Mouse (Mus musculus) hindbrain, embryonic 13.5 days (tissue): ENCODE results near the gene Cirbp. TPM values are rescaled to one million over a fixed set of nuclear protein-coding genes. Genes with fewer than 3 reads are reported as not detected.
A peak's percentile ranks its signal among the peaks of the same experiment; 100 is the strongest.
"Not testable (repeated sequence)": the region's sequence is repeated elsewhere in the genome, so short reads cannot be mapped to it uniquely, and the experiment has no call there.

Source experiments
- ATAC-seq: fragments of 200-750 bp; cut with Nextera tagmentation; 2 replicates; pipeline ENCODE4 v1.8.0; 2017; ENCODE audit warnings: moderate TSS enrichment; ENCODE audit not compliant: low FRiP score
- H3K27ac ChIP-seq: fragments of 300-500 bp; sonication (generic); 2 replicates; pipeline ENCODE4 v1.5.1; 2015; ENCODE audit warnings: inconsistent platforms, mild to moderate bottlenecking, moderate library complexity
- H3K27me3 ChIP-seq: fragments of 300-500 bp; sonication (generic); 2 replicates; pipeline ENCODE4 v1.6.1; 2015; ENCODE audit warnings: mild to moderate bottlenecking, inconsistent platforms
- H3K36me3 ChIP-seq: fragments of 300-500 bp; sonication (generic); 2 replicates; pipeline ENCODE4 v1.6.1; 2015; ENCODE audit warnings: mild to moderate bottlenecking, inconsistent platforms
- H3K4me1 ChIP-seq: fragments of 300-500 bp; sonication (generic); replicated peaks from 2 replicates; pipeline ENCODE4 v1.6.1; 2015; ENCODE audit warnings: inconsistent platforms
- H3K4me2 ChIP-seq: fragments of 300-500 bp; sonication (generic); 2 replicates; pipeline ENCODE4 v1.6.1; 2015; ENCODE audit warnings: inconsistent platforms, mild to moderate bottlenecking, moderate library complexity
- H3K4me3 ChIP-seq: fragments of 300-500 bp; sonication (generic); 2 replicates; pipeline ENCODE4 v1.5.1; 2015; ENCODE audit warnings: mild to moderate bottlenecking, inconsistent platforms
- H3K9ac ChIP-seq: fragments of 300-500 bp; sonication (generic); 2 replicates; pipeline ENCODE4 v1.6.1; 2015; ENCODE audit warnings: mild to moderate bottlenecking, inconsistent platforms
- H3K9me3 ChIP-seq: fragments of 300-500 bp; sonication (generic); 2 replicates; pipeline ENCODE4 v1.6.1; 2016; ENCODE audit warnings: inconsistent platforms
- WGBS: fragments of 180-500 bp; shearing (Covaris S2); methylation state at CpG from one replicate; pipeline ENCODE4 v1.1.7; 2015; 5-methylcytosine and 5-hydroxymethylcytosine counted together
- polyA plus RNA-seq: library from polyadenylated mRNA; unstranded; fragments of >200 nt; fragmentation: Nextera tagmentation; extraction: Ambion mirVana; gene quantifications from 2 replicates; pipeline ENCODE4 v1.2.1, GENCODE M21; 2015

Gene Cirbp
- polyA plus RNA-seq, 1 experiment from 2014 or later: 364 TPM

- Histone ChIP-seq H3K9me3 (no peaks in the 10 kb centered on the region), H3K36me3 (no peaks in the 10 kb centered on the region), H3K4me2 (no peak overlapping the region), H3K27me3 (0 out of 2 replicates have a peak, but pooled peaks cover 7% of the 10 kb centered on the region), H3K4me1 (peaks cover 8% of the 10 kb centered on the region; the same call in 1 of the 2 replicates), H3K27ac (no peak overlapping the region), H3K4me3 (no peak overlapping the region), H3K9ac (peak overlapping the region; percentile 39; the same call in 1 of the 2 replicates)
- ATAC-seq: no peak
- WGBS: 46% methylated on average over 33 of the region's 33 CpGs
These were observed 31.2 kb downstream of the Cirbp start for GRCm38 (mm10) chr10:80196778-80197581.

DNA sequence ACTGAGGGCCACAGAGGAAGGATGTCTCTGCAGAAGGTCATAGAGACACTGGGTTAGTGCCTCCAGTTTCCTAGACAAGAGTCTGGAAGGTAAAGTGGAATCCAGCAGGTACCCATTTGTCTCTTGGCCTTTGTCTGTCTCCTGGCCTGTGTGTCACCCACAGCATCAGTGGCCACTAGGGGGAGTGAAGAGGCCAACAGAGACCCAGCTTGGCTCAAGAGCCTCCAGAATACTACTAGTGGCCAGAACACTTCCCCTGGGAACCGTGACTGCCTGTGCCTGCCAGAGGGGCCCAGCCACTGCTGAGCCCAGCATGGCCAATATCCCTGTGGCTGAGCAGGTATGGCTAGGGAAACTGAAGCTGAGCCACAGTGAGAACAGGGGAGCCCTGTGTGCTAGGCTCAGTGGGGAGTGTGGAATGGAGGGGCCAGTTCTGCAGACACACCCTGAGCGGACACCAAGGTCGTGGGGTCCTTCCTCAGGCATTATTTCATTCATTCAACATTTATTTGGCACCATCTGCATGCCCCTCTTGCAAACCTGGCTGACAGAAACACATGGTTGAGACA lies 33.7 kb downstream of the Cirbp start:
- Histone ChIP-seq H3K27ac (no peak overlapping the region), H3K27me3 (0 out of 2 replicates have a peak, but pooled peaks cover 4% of the 10 kb centered on the region), H3K4me1 (peaks cover 14% of the 10 kb centered on the region), H3K4me3 (no peak overlapping the region), H3K9ac (no peak overlapping the region), H3K9me3 (no peaks in the 10 kb centered on the region), H3K36me3 (no peaks in the 10 kb centered on the region), H3K4me2 (no peak overlapping the region)
- 60% methylated on average over 3 of the region's 3 CpGs for WGBS
- peak; percentile 34; the same call in 1 of the 2 replicates for ATAC-seq

DNA sequence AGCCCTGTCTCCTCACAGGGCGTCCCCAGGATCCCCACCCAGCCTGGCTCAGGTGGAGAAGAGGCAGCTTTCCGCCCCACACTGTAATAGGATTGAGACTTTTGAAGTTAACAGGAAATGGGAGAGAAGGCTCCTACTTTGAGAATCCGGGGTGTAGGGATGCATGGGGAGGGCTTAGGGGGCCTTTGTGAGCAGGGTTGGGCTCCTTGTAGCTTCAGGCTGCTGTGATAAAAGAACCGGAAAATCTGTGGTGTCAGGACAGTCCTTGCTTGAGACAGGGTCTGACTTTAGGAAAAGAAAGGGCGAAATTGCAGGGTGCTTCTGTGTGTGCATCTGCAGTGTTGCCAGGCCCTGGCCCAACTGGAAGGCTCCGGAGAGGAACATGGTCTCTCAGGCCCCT lies 34.7 kb downstream of the Cirbp start:
- peaks cover 11% of the 10 kb centered on the region for H3K4me1 ChIP-seq
- H3K4me2 ChIP-seq: no peak overlapping the region
- no peaks in the 10 kb centered on the region for H3K9me3 ChIP-seq
- H3K27ac ChIP-seq: no peak overlapping the region
- H3K27me3 ChIP-seq: 0 out of 2 replicates have a peak, but pooled peaks cover 4% of the 10 kb centered on the region
- 74% methylated on average over 6 of the region's 6 CpGs for WGBS
- H3K36me3 ChIP-seq: no peaks in the 10 kb centered on the region
- no peak for ATAC-seq
- no peak overlapping the region for H3K9ac ChIP-seq
- H3K4me3 ChIP-seq: no peak overlapping the region

GRCm38 (mm10) chr10:80204055-80204454 lies 38.3 kb downstream of the Cirbp start:
- no peak overlapping the region for H3K4me3 ChIP-seq
- no peak for ATAC-seq
- H3K27ac ChIP-seq: no peak overlapping the region
- H3K27me3 ChIP-seq: 0 out of 2 replicates have a peak, but pooled peaks cover 3% of the 10 kb centered on the region
- peak overlapping the region; percentile 20; the same call in 1 of the 2 replicates for H3K9ac ChIP-seq
- H3K36me3 ChIP-seq: no peaks in the 10 kb centered on the region
- no peaks in the 10 kb centered on the region for H3K9me3 ChIP-seq
- H3K4me1 ChIP-seq: peaks cover 28% of the 10 kb centered on the region
- H3K4me2 ChIP-seq: no peak overlapping the region
- 8% methylated on average over 7 of the region's 7 CpGs for WGBS

GRCm38 (mm10) chr10:80207201-80207600 lies 41.4 kb downstream of the Cirbp start:
- 41% methylated on average over 1 of the region's 1 CpGs for WGBS
- no peak for ATAC-seq
- H3K27me3 ChIP-seq: 0 out of 2 replicates have a peak, but pooled peaks cover 3% of the 10 kb centered on the region
- H3K4me2 ChIP-seq: no peak overlapping the region
- no peak overlapping the region for H3K4me3 ChIP-seq
- peaks cover 29% of the 10 kb centered on the region for H3K4me1 ChIP-seq
- no peak overlapping the region for H3K27ac ChIP-seq
- no peaks in the 10 kb centered on the region for H3K36me3 ChIP-seq
- H3K9ac ChIP-seq: no peak overlapping the region; the same call in 1 of the 2 replicates
- no peaks in the 10 kb centered on the region for H3K9me3 ChIP-seq

GRCm38 (mm10) chr10:80207676-80208075 lies 41.9 kb downstream of the Cirbp start:
- Histone ChIP-seq H3K27ac (no peak overlapping the region; the same call in 1 of the 2 replicates), H3K9me3 (no peaks in the 10 kb centered on the region), H3K4me2 (no peak overlapping the region), H3K27me3 (0 out of 2 replicates have a peak, but pooled peaks cover 3% of the 10 kb centered on the region), H3K4me3 (no peak overlapping the region), H3K4me1 (peaks cover 29% of the 10 kb centered on the region), H3K36me3 (no peaks in the 10 kb centered on the region), H3K9ac (no peak overlapping the region; the same call in 1 of the 2 replicates)
- 29% methylated on average over 10 of the region's 10 CpGs for WGBS
- no peak for ATAC-seq

- Histone ChIP-seq H3K4me2 (no peak overlapping the region; the same call in 1 of the 2 replicates), H3K4me3 (no peak overlapping the region), H3K9ac (peak overlapping the region; percentile 66), H3K27ac (peak overlapping the region; percentile 90), H3K4me1 (peaks cover 29% of the 10 kb centered on the region), H3K9me3 (no peaks in the 10 kb centered on the region), H3K36me3 (no peaks in the 10 kb centered on the region), H3K27me3 (0 out of 2 replicates have a peak, but pooled peaks cover 3% of the 10 kb centered on the region)
- 58% methylated on average over 4 of the region's 4 CpGs for WGBS
- ATAC-seq: no peak
These were observed 42.5 kb downstream of the Cirbp start for GRCm38 (mm10) chr10:80208248-80208647.

GRCm38 (mm10) chr10:80208841-80209371 lies 43.1 kb downstream of the Cirbp start:
- 3% methylated on average over 24 of the region's 24 CpGs for WGBS
- Histone ChIP-seq H3K9ac (peak overlapping the region; percentile 66), H3K4me3 (peak overlapping the region; percentile 18; the same call in 1 of the 2 replicates), H3K36me3 (no peaks in the 10 kb centered on the region), H3K27me3 (0 out of 2 replicates have a peak, but pooled peaks cover 3% of the 10 kb centered on the region), H3K4me1 (peaks cover 27% of the 10 kb centered on the region), H3K9me3 (no peaks in the 10 kb centered on the region), H3K27ac (peak overlapping the region; percentile 90), H3K4me2 (peak overlapping the region; percentile 41)
- peak; percentile 70 for ATAC-seq

DNA sequence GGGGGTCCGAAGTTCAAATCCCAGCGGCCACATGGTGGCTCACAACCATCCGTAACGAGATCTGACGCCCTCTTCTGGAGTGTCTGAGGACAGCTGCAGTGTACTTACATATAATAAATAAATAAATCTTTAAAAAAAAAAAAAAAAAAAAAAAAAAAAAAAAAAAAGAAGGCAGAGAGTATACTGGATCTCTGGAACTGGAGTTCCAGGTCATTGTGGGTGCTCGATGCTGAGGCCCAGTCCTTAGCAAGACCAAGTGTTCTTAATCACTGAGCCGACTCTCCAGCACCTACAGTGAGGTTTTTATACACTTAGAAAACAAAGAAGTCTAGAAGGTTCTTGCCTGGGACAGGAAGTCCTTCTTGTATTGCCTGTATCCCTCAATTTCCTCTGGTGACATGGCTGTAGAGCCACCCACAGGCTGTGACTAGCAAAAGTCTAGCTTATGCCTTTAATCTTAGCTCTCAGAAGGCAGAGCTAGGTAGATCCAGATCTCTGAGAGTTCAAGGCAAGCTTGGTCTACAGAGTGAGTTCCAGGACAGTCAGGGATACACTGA lies 45.8 kb downstream of the Cirbp start:
- peaks cover 30% of the 10 kb centered on the region for H3K4me1 ChIP-seq
- not testable (repeated sequence) for H3K9me3 ChIP-seq, H3K36me3 ChIP-seq, H3K4me2 ChIP-seq, H3K27me3 ChIP-seq, H3K4me3 ChIP-seq, H3K9ac ChIP-seq, H3K27ac ChIP-seq, ATAC-seq
- 78% methylated on average over 6 of the region's 7 CpGs for WGBS

DNA sequence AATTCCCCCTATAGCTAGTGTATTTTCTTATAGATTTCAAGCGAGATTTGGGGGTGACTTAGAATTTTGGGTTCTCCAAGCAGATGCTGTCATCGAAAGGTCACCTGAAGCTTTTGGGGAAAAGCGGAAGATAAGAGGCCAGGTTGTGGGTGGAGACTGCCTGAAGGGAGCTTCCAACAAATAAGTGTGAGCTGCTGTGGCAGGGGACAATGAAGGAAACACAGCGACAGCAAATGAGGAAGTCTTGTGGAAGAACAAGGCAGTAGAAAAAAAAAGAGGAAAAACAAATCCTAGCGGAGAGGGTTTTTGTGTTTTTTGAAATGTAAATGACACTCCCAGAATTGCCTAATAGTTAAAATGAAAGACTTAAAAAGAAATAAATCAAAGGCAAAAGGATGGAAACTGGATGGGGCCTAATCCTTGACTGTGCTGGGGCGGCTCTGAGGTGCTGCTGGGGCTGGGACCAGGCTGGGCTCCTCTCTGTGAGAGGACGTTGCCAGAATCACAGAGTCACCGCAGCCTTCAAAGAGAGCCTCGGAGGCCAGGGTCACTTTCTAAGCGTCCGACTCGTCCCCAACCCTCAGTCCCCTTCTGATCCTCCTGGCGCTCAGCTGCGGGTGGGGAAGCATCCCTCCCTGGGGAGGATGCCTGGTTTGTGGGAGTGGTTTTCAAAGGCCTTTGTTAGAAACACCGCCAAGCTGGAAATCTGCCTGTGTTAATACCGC lies 49.4 kb downstream of the Cirbp start:
- no peak for ATAC-seq
- Histone ChIP-seq H3K9ac (0 out of 2 replicates have a peak overlapping the region, but pooled peaks have one; percentile 31), H3K9me3 (no peaks in the 10 kb centered on the region), H3K4me1 (peaks cover 9% of the 10 kb centered on the region), H3K27me3 (no peaks in the 10 kb centered on the region), H3K4me2 (no peak overlapping the region), H3K27ac (no peak overlapping the region), H3K36me3 (no peaks in the 10 kb centered on the region), H3K4me3 (no peak overlapping the region)
- 15% methylated on average over 16 of the region's 16 CpGs for WGBS

DNA sequence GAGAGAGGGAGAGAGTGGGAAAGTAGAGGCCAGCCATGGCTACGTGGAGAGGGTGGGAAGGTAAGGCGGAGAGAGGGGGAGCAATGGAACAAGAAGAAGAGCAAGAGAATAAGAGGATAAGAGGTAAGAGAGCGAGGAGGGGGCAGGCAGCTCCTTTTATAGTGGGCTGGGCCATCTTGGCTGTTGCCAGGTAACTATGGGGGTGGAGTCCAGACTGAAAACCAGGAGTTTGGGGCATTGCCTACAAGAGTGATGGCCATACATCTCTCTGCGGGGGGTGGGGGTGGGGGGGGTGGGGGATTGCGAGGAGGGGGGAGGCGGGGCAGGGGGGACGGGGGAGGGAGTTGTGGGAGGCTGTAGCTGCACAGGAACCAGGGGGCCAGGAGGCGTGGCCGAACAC lies 54.9 kb downstream of the Cirbp start:
- no peak for ATAC-seq
- Histone ChIP-seq H3K4me2 (no peak overlapping the region), H3K4me1 (peaks cover 3% of the 10 kb centered on the region; the same call in 1 of the 2 replicates), H3K36me3 (no peaks in the 10 kb centered on the region), H3K9me3 (no peaks in the 10 kb centered on the region), H3K4me3 (no peak overlapping the region), H3K27me3 (no peaks in the 10 kb centered on the region), H3K9ac (no peak overlapping the region), H3K27ac (no peak overlapping the region)
- WGBS: 42% methylated on average over 6 of the region's 9 CpGs
